Mouse (Mus musculus) heart, adult 2 months (tissue): ENCODE data around the gene Prdm16. TPM values are rescaled to one million over a fixed set of nuclear protein-coding genes. Genes with fewer than 3 reads are reported as not detected.

Experiments used
- DNase-seq, 2 experiments: peaks; one replicate each; pipeline ENCODE4 v3.0.0; 2021
- H3K27ac ChIP-seq: fragments of 200-600 bp; 2 replicates; pipeline ENCODE4 v1.8.1; 2022
- H3K27me3 ChIP-seq: fragments of 200-500 bp; 2 replicates; pipeline ENCODE4 v1.6.1; 2012; ENCODE audit warnings: mild to moderate bottlenecking, low read length, inconsistent platforms, mixed read lengths; ENCODE audit not compliant: control insufficient read depth, insufficient read depth
- H3K36me3 ChIP-seq: fragments of 200-500 bp; 2 replicates; pipeline ENCODE4 v1.6.1; 2012; ENCODE audit warnings: low read length, inconsistent platforms; ENCODE audit not compliant: control insufficient read depth, insufficient read depth
- H3K4me1 ChIP-seq: fragments of 200-500 bp; 2 replicates; pipeline ENCODE4 v1.6.1; 2011; ENCODE audit warnings: low read length; ENCODE audit not compliant: control insufficient read depth, insufficient read depth
- H3K4me3 ChIP-seq: fragments of 200-600 bp; 2 replicates; pipeline ENCODE4 v1.8.1; 2022
- H3K79me2 ChIP-seq: fragments of 200-500 bp; replicated peaks from 2 replicates; pipeline ENCODE4 v1.6.1; 2012; ENCODE audit warnings: mild to moderate bottlenecking, inconsistent platforms, low read length, moderate library complexity, mixed read lengths; ENCODE audit not compliant: control insufficient read depth, insufficient read depth
- H3K9ac ChIP-seq: fragments of 200-500 bp; 2 replicates; pipeline ENCODE4 v1.6.1; 2012; ENCODE audit warnings: low read depth, mild to moderate bottlenecking, control low read depth, inconsistent platforms, low read length, mixed read lengths
- CTCF ChIP-seq: fragments of 200-600 bp; IDR thresholded peaks from 2 replicates; pipeline ENCODE4 v1.8.1; 2022; ENCODE audit warnings: antibody characterized with exemption, mild to moderate bottlenecking, moderate library complexity
- EP300 ChIP-seq: fragments of 200-500 bp; IDR thresholded peaks from 2 replicates; pipeline ENCODE4 v1.6.1; 2011; ENCODE audit warnings: low read depth, low read length, control low read depth; ENCODE audit not compliant: insufficient read depth
- POLR2A ChIP-seq: fragments of 200-500 bp; IDR thresholded peaks from 2 replicates; pipeline ENCODE4 v1.6.1; 2011; ENCODE audit warnings: mild to moderate bottlenecking, low read depth, low read length, control low read depth; ENCODE audit not compliant: insufficient read depth
- whole genome bisulfite sequencing: fragments of 180-500 bp; shearing (Covaris S2); methylation state at CpG from one replicate; pipeline ENCODE4 v1.1.7; 2018; 5-methylcytosine and 5-hydroxymethylcytosine counted together
- intact Hi-C: fragments of 180-260 bp; cut with DNase I; formaldehyde crosslinking; loops from one replicate; pipeline ENCODE4 v1.15.1; 2025
- polyA plus RNA-seq: library from polyadenylated mRNA; depleted of rRNA; stranded (reverse); fragments of >200 nt; gene quantifications from 2 replicates; pipeline ENCODE4 v1.2.3, GENCODE M21; 2012
- total RNA-seq, 2 experiments: library from RNA; stranded (reverse); gene quantifications; 2 replicates each; pipeline ENCODE4 v1.2.3; 2021

Prdm16 gene
- total and polyA plus RNA-seq, 3 experiments, result 7.6 to 18.1 (median 16.8) TPM

- intact Hi-C loops, result no loop called here
- 24% methylated on average over 11 of the region's 11 CpGs for WGBS
- no peaks in the 10 kb centered on the region for H3K36me3 ChIP-seq
- peak; percentile 38 to 45 for DNase-seq
- no peak overlapping the region for H3K27ac ChIP-seq
- no peak overlapping the region for H3K4me3 ChIP-seq
- no peaks in the 10 kb centered on the region for H3K27me3 ChIP-seq
- peaks cover 3% of the 10 kb centered on the region for H3K4me1 ChIP-seq
- H3K79me2 ChIP-seq, result no peaks in the 10 kb centered on the region
- no peak for TF ChIP-seq EP300
- TF ChIP-seq CTCF, result no peak
- no peak for TF ChIP-seq POLR2A
- H3K9ac ChIP-seq, result no peak overlapping the region
Observed at GRCm38 (mm10) chr4:154424681-154425080, 212.0 kb downstream of the Prdm16 start.

- Histone ChIP-seq H3K79me2 (no peaks in the 10 kb centered on the region), H3K4me1 (peaks cover 3% of the 10 kb centered on the region), H3K4me3 (no peak overlapping the region), H3K27me3 (no peaks in the 10 kb centered on the region), H3K9ac (no peak overlapping the region), H3K27ac (no peak overlapping the region), H3K36me3 (no peaks in the 10 kb centered on the region)
- 20% methylated on average over 10 of the region's 10 CpGs for WGBS
- intact Hi-C loops, result no loop called here
- DNase-seq, result no peak
- TF ChIP-seq POLR2A, result no peak
- no peak for TF ChIP-seq CTCF
- no peak for TF ChIP-seq EP300
Observed at GRCm38 (mm10) chr4:154422431-154422913, 214.2 kb downstream of the Prdm16 start.

- H3K79me2 ChIP-seq, result no peaks in the 10 kb centered on the region
- no peak overlapping the region for H3K27ac ChIP-seq
- intact Hi-C loops, result no loop called here
- WGBS, result 93% methylated on average over 17 of the region's 17 CpGs
- no peak overlapping the region for H3K4me3 ChIP-seq
- no peak for TF ChIP-seq POLR2A
- TF ChIP-seq CTCF, result no peak
- no peak for TF ChIP-seq EP300
- peaks cover 3% of the 10 kb centered on the region for H3K4me1 ChIP-seq
- no peak for DNase-seq
- H3K36me3 ChIP-seq, result no peaks in the 10 kb centered on the region
- no peaks in the 10 kb centered on the region for H3K27me3 ChIP-seq
- no peak overlapping the region for H3K9ac ChIP-seq
Observed at GRCm38 (mm10) chr4:154420749-154421148, 215.9 kb downstream of the Prdm16 start.

- Histone ChIP-seq H3K79me2 (no peaks in the 10 kb centered on the region), H3K4me1 (peaks cover 2% of the 10 kb centered on the region), H3K9ac (no peak overlapping the region), H3K27me3 (no peaks in the 10 kb centered on the region), H3K36me3 (no peaks in the 10 kb centered on the region), H3K27ac (no peak overlapping the region), H3K4me3 (no peak overlapping the region)
- TF ChIP-seq EP300, result no peak
- 64% methylated on average over 4 of the region's 4 CpGs for WGBS
- DNase-seq, result no peak
- intact Hi-C loops, result loop anchor here (5.0 kb wide), 1 partner anchor 87 kb away; no protein-coding TSS in a partner anchor
Observed at GRCm38 (mm10) chr4:154419766-154420165, 216.9 kb downstream of the Prdm16 start.

- Histone ChIP-seq H3K9ac (no peak overlapping the region), H3K4me3 (no peak overlapping the region), H3K27me3 (no peaks in the 10 kb centered on the region), H3K79me2 (no peaks in the 10 kb centered on the region), H3K27ac (no peak overlapping the region), H3K36me3 (no peaks in the 10 kb centered on the region), H3K4me1 (no peaks in the 10 kb centered on the region)
- DNase-seq, result no peak
- peak; percentile 78 for TF ChIP-seq CTCF
- no peak for TF ChIP-seq EP300
- intact Hi-C loops, result loop anchor here (5.0 kb wide), 1 partner anchor 87 kb away; no protein-coding TSS in a partner anchor
- WGBS, result 19% methylated on average over 2 of the region's 2 CpGs
Observed at GRCm38 (mm10) chr4:154418993-154419392, 217.7 kb downstream of the Prdm16 start.

GRCm38 (mm10) chr4:154418327-154418744 is 218.3 kb downstream of the Prdm16 start:
- WGBS, result 71% methylated on average over 4 of the region's 4 CpGs
- Histone ChIP-seq H3K27ac (no peak overlapping the region), H3K9ac (no peak overlapping the region), H3K36me3 (no peaks in the 10 kb centered on the region), H3K4me3 (no peak overlapping the region), H3K4me1 (no peaks in the 10 kb centered on the region), H3K79me2 (no peaks in the 10 kb centered on the region), H3K27me3 (no peaks in the 10 kb centered on the region)
- intact Hi-C loops, result loop anchor here (5.0 kb wide), 1 partner anchor 86 kb away; no protein-coding TSS in a partner anchor
- TF ChIP-seq EP300, result no peak
- TF ChIP-seq POLR2A, result no peak
- TF ChIP-seq CTCF, result no peak
- DNase-seq, result no peak
